Mouse (Mus musculus): ENCODE data around the gene Nlgn2. TPM values are rescaled to one million over a fixed set of nuclear protein-coding genes. Genes with fewer than 3 reads are reported as not detected.
A peak's percentile ranks its signal among the peaks of the same experiment; 100 is the strongest.

Nlgn2 gene
- total and polyA plus RNA-seq, 3 experiments: 20.3 to 43.3 (median 29.8) TPM

- no peak for TF ChIP-seq KAT2A (conservative IDR thresholded peaks at IDR 0.05; ENCODE audit: low read depth, low read length)
- no peak for TF ChIP-seq RCOR1 (IDR thresholded peaks at IDR 0.05; ENCODE audit: low read depth, low read length)
- TF ChIP-seq EP300 (IDR thresholded peaks at IDR 0.05; ENCODE audit: low read depth in 1 of 2, low read length in 2 of 2): no peak
- peak; percentile 24 for TF ChIP-seq RAD21 (IDR thresholded peaks at IDR 0.05; ENCODE audit: low read depth, low read length)
- TF ChIP-seq MAZ (IDR thresholded peaks at IDR 0.05; ENCODE audit: low read depth, low read length): no peak
- TF ChIP-seq CTCF (IDR thresholded peaks at IDR 0.05 in 2 of 3, conservative IDR thresholded peaks at IDR 0.05 in 1 of 3; ENCODE audit: control insufficient read depth in 1 of 3, insufficient read depth in 1 of 3, low read depth in 2 of 3, low read length in 3 of 3, poor library complexity in 1 of 3, severe bottlenecking in 1 of 3): peak in 2 of 3 experiments; percentile 62 to 74; a peak in 4 of 6 replicates
- 0 out of 2 replicates have a peak, but pooled peaks have one; percentile 25 for TF ChIP-seq TBP (IDR thresholded peaks at IDR 0.05; ENCODE audit: low read depth, low read length)
- no peak for TF ChIP-seq POLR2AphosphoS5 (IDR thresholded peaks at IDR 0.05; ENCODE audit: borderline replicate concordance, low read depth, low read length)
- TF ChIP-seq ETS1 (IDR thresholded peaks at IDR 0.05; ENCODE audit: low read depth, low read length): no peak
- TF ChIP-seq SMC3 (IDR thresholded peaks at IDR 0.05; ENCODE audit: low read depth, low read length): peak; percentile 53
- TF ChIP-seq GABPA (IDR thresholded peaks at IDR 0.05; ENCODE audit: low read depth, low read length): no peak
- TF ChIP-seq ZC3H11A (IDR thresholded peaks at IDR 0.05; ENCODE audit: low read depth, low read length): 0 out of 2 replicates have a peak, but pooled peaks have one; percentile 4
- peak; percentile 37; the same call in 1 of the 2 replicates for TF ChIP-seq MYC (IDR thresholded peaks at IDR 0.05; ENCODE audit: low read depth, low read length)
- no peak for TF ChIP-seq MEF2A (IDR thresholded peaks at IDR 0.05; ENCODE audit: extremely low read depth, insufficient replicate concordance, low read depth, low read length, poor library complexity, severe bottlenecking)
- no peak for TF ChIP-seq ZMIZ1 (IDR thresholded peaks at IDR 0.05; ENCODE audit: low read depth, low read length)
- no peak; the same call in 1 of the 2 replicates for TF ChIP-seq HCFC1 (IDR thresholded peaks at IDR 0.05; ENCODE audit: low read depth, low read length)
- no peak for TF ChIP-seq BHLHE40 (IDR thresholded peaks at IDR 0.05; ENCODE audit: borderline replicate concordance, low read depth, low read length)
- TF ChIP-seq TCF12 (IDR thresholded peaks at IDR 0.05; ENCODE audit: low read depth, low read length): no peak
- peak; percentile 81 for TF ChIP-seq MXI1 (IDR thresholded peaks at IDR 0.05; ENCODE audit: low read depth, low read length)
- no peak for TF ChIP-seq JUND (IDR thresholded peaks at IDR 0.05; ENCODE audit: low read depth, low read length)
- TF ChIP-seq USF2 (IDR thresholded peaks at IDR 0.05; ENCODE audit: borderline replicate concordance in 1 of 2, insufficient read depth in 1 of 2, low read depth in 1 of 2, low read length in 2 of 2): no peak
These were observed 33.6 kb downstream of the Nlgn2 start (continued) for GRCm38 (mm10) chr11:69803786-69804651.

GRCm38 (mm10) chr11:69803328-69803727 lies 34.3 kb downstream of the Nlgn2 start:
- Histone ChIP-seq H3K27ac (ENCODE audit: control insufficient read depth, low read depth, low read length) (no peak overlapping the region), H3K79me2 (ENCODE audit: control insufficient read depth, insufficient read depth, low read length, poor library complexity) (peaks cover 8% of the 10 kb centered on the region; the same call in 1 of the 2 replicates), H3K9ac (ENCODE audit: control insufficient read depth, low read depth, low read length, poor library complexity, severe bottlenecking) (peak overlapping the region; percentile 78), H3K36me3 (ENCODE audit: control insufficient read depth in 1 of 2, insufficient read depth in 2 of 2, low read length in 2 of 2) (peaks cover 0 to 8% of the 10 kb centered on the region in 2 experiments; a peak in 2 of 4 replicates), H3K4me1 (ENCODE audit: control insufficient read depth in 1 of 2, insufficient read depth in 2 of 2, low read length in 2 of 2) (peaks cover 5 to 19% of the 10 kb centered on the region in 2 experiments; a peak in 3 of 4 replicates), H3K27me3 (ENCODE audit: control insufficient read depth in 1 of 2, insufficient read depth in 2 of 2, low read length in 2 of 2) (no peaks in the 10 kb centered on the region), H3K9me3 (replicated peaks; ENCODE audit: insufficient read depth, low read length) (no peaks in the 10 kb centered on the region), H3K4me3 (ENCODE audit: control insufficient read depth in 1 of 2, insufficient read depth in 1 of 2, low read depth in 2 of 2, low read length in 2 of 2) (peak overlapping the region; percentile 70 to 89)
- peak; percentile 80 for DNase-seq (ENCODE audit: low read depth, low spot score)
- TF ChIP-seq MAX (IDR thresholded peaks at IDR 0.05; ENCODE audit: low read length) (peak; percentile 39; the same call in 1 of the 2 replicates), ZC3H11A (IDR thresholded peaks at IDR 0.05; ENCODE audit: low read depth, low read length) (peak; percentile 28; the same call in 1 of the 2 replicates), ELF1 (IDR thresholded peaks at IDR 0.05; ENCODE audit: low read depth, low read length) (0 out of 2 replicates have a peak, but pooled peaks have one; percentile 15), RCOR1 (IDR thresholded peaks at IDR 0.05; ENCODE audit: low read depth, low read length) (no peak), EP300 (IDR thresholded peaks at IDR 0.05; ENCODE audit: low read depth in 1 of 2, low read length in 2 of 2) (no peak), MYC (IDR thresholded peaks at IDR 0.05; ENCODE audit: low read depth, low read length) (0 out of 2 replicates have a peak, but pooled peaks have one; percentile 32), MXI1 (IDR thresholded peaks at IDR 0.05; ENCODE audit: low read depth, low read length) (no peak)
